Mouse (Mus musculus) thymus, postnatal 0 days (tissue): Measurements from ENCODE around the gene Ngfr. TPM values are rescaled to one million over a fixed set of nuclear protein-coding genes. Genes with fewer than 3 reads are reported as not detected.

ENCODE experiments used
- DNase-seq: peaks from one replicate; pipeline ENCODE4 v3.0.0-alpha.2; 2015; ENCODE audit warnings: low spot score
- polyA plus RNA-seq: library from polyadenylated mRNA; unstranded; fragments of >200 nt; fragmentation: Nextera tagmentation; extraction: Ambion mirVana; gene quantifications from 2 replicates; pipeline ENCODE4 v1.2.1, GENCODE M21; 2015

Gene Ngfr
- polyA plus RNA-seq, 1 experiment from 2014 or later: 1.2 TPM

GRCm38 (mm10) chr11:95595438-95596149 is 8.1 kb upstream of the Ngfr start:
- peak; percentile 45 for DNase-seq

GRCm38 (mm10) chr11:95594686-95595212 is 7.2 kb upstream of the Ngfr start:
- no peak for DNase-seq

- DNase-seq: no peak
These were observed 6.0 kb upstream of the Ngfr start for GRCm38 (mm10) chr11:95593501-95593900.

- DNase-seq: no peak
These were observed 5.2 kb upstream of the Ngfr start for GRCm38 (mm10) chr11:95592691-95593090.

- DNase-seq: no peak
These were observed 1.7 kb upstream of the Ngfr start for GRCm38 (mm10) chr11:95589195-95589594.

GRCm38 (mm10) chr11:95586751-95587422 is 648 bp downstream of the Ngfr start:
- DNase-seq: no peak

GRCm38 (mm10) chr11:95586184-95586583 is 1.4 kb downstream of the Ngfr start:
- peak; percentile 81 for DNase-seq

GRCm38 (mm10) chr11:95585684-95586083 is 1.9 kb downstream of the Ngfr start:
- DNase-seq: no peak

- no peak for DNase-seq
These were observed 2.3 kb downstream of the Ngfr start for GRCm38 (mm10) chr11:95585281-95585680.

- no peak for DNase-seq
These were observed 2.9 kb downstream of the Ngfr start for GRCm38 (mm10) chr11:95584651-95585050.

GRCm38 (mm10) chr11:95583396-95583795 is 4.1 kb downstream of the Ngfr start:
- DNase-seq: no peak

GRCm38 (mm10) chr11:95582193-95582592 is 5.3 kb downstream of the Ngfr start:
- no peak for DNase-seq

GRCm38 (mm10) chr11:95579455-95579854 is 8.1 kb downstream of the Ngfr start:
- no peak for DNase-seq

- DNase-seq: peak; percentile 85
These were observed 9.6 kb downstream of the Ngfr start for GRCm38 (mm10) chr11:95577776-95578446.

GRCm38 (mm10) chr11:95576299-95576698 is 11.2 kb downstream of the Ngfr start:
- DNase-seq: no peak

GRCm38 (mm10) chr11:95575791-95576190 is 11.7 kb downstream of the Ngfr start:
- DNase-seq: no peak

GRCm38 (mm10) chr11:95574786-95575334 is 12.7 kb downstream of the Ngfr start:
- DNase-seq: no peak

- DNase-seq: no peak
These were observed 15.3 kb downstream of the Ngfr start for GRCm38 (mm10) chr11:95572227-95572626.

- DNase-seq: no peak
These were observed 15.8 kb downstream of the Ngfr start for GRCm38 (mm10) chr11:95571755-95572154.

GRCm38 (mm10) chr11:95570827-95571619 is 16.5 kb downstream of the Ngfr start:
- no peak for DNase-seq

GRCm38 (mm10) chr11:95569908-95570307 is 17.6 kb downstream of the Ngfr start:
- DNase-seq: no peak
